Mouse (Mus musculus): ENCODE measurements around the gene Ccdc13.

DNA sequence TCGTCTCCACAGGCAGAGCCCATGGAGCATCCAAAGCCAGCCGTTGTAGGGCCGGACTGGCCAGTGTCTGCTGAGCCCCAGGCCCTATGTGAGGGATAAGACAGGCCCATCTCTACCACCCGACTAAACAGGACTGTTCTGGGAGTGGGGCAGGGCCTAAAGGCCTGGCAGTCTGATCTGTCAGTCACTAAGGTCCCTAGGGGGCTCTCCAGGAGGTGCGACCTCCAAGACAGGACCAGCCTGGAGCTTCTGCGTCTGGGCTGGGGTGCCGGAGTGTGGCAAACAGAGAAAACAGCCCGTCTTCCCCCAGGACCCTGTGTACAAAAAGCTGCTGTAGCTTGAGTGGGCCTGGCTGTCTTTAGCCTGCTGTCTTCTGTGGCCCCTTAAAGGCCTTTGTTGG is 77.5 kb downstream of the Ccdc13 start:
- TF ChIP-seq POLR2A (IDR thresholded peaks at IDR 0.05; ENCODE audit: insufficient read length, low read depth): no peak
- no peak for TF ChIP-seq REST (IDR thresholded peaks at IDR 0.05; ENCODE audit: insufficient read depth, insufficient read length)
- no peak for TF ChIP-seq CEBPB (IDR thresholded peaks at IDR 0.05; ENCODE audit: insufficient read depth, poor library complexity, severe bottlenecking)
- TF ChIP-seq SRF (IDR thresholded peaks at IDR 0.05; ENCODE audit: control insufficient read depth, insufficient read length, low read depth): no peak
- no peak for TF ChIP-seq MYOD1 (IDR thresholded peaks at IDR 0.05; ENCODE audit: control insufficient read depth in 1 of 3, insufficient read length in 2 of 3, low read depth in 2 of 3)

Data from myocyte (in vitro differentiated cells).